Mouse (Mus musculus): Measurements from ENCODE around the gene Tnfrsf17. TPM values are rescaled to one million over a fixed set of nuclear protein-coding genes. Genes with fewer than 3 reads are reported as not detected.

Tnfrsf17 gene
- polyA plus RNA-seq (2015; fragmentation: Nextera tagmentation; extraction: Ambion mirVana), result not detected in 2 replicates

GRCm38 (mm10) chr16:11313512-11313911 is at the start of gene Tnfrsf17:
Tnfrsf17 (plus strand) TSS chr16:11313812.

GRCm38 (mm10) chr16:11322409-11323323 is 9.1 kb downstream of the Tnfrsf17 start, which contains the start of gene Snx29:
Snx29 (plus strand) TSS chr16:11322908.

Other genes starting within 250 kb of the Tnfrsf17 start
- gene Litaf, start 247.7 kb upstream of the Tnfrsf17 start, polyA plus RNA-seq (2015; fragmentation: Nextera tagmentation; extraction: Ambion mirVana), result 39.5 and 51.1 TPM in 2 replicates
- 19.1 and 19.5 TPM in 2 replicates for gene Txndc11, start 179.2 kb upstream of the Tnfrsf17 start, polyA plus RNA-seq (2015; fragmentation: Nextera tagmentation; extraction: Ambion mirVana)
- gene Zc3h7a, start 137.4 kb upstream of the Tnfrsf17 start, polyA plus RNA-seq (2015; fragmentation: Nextera tagmentation; extraction: Ambion mirVana), result 43.4 and 53.2 TPM in 2 replicates
- 115 and 116 TPM in 2 replicates for gene Rsl1d1, start 110.5 kb upstream of the Tnfrsf17 start, polyA plus RNA-seq (2015; fragmentation: Nextera tagmentation; extraction: Ambion mirVana)
- gene Gspt1, start 59.5 kb upstream of the Tnfrsf17 start, polyA plus RNA-seq (2015; fragmentation: Nextera tagmentation; extraction: Ambion mirVana), result 48.3 and 49.9 TPM in 2 replicates
- gene Snx29, start 9.1 kb downstream of the Tnfrsf17 start, polyA plus RNA-seq (2015; fragmentation: Nextera tagmentation; extraction: Ambion mirVana), result 8.3 and 9.1 TPM in 2 replicates

Data from spleen, postnatal 0 days (tissue).